Mouse (Mus musculus) heart, postnatal 0 days (tissue): Measurements from ENCODE around the gene 2310011J03Rik.

Experiments
- CTCF ChIP-seq: IDR thresholded peaks from 2 replicates; pipeline ENCODE4 v1.5.1; 2016; ENCODE audit warnings: antibody characterized with exemption, control low read depth, low read depth
- EP300 ChIP-seq: IDR thresholded peaks from 2 replicates; pipeline ENCODE4 v1.6.1; 2016; ENCODE audit warnings: antibody characterized with exemption, low read depth

DNA sequence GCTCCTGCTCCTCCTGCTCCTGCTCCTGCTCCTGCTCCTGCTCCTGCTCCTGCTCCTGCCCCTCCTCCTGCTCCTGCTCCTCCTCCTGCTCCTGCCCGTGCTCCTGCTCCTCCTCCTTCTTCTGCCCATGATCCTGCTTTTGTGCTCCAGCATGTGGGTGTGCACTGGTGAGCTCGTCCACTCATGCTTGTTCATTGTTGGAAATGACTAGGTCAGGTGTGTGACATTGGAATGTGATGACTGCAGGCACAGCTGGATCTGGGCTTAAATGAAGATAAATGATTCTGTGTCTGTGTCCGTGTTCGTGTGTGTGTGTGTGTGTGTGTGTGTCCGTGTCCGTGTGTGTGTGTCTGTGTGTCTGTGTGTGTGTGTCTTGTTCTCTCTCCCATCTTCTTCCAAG, 48.1 kb upstream of the 2310011J03Rik start:
- TF ChIP-seq CTCF (no peak), EP300 (no peak)
